Mouse (Mus musculus): ENCODE measurements at regions not wholly inside any gene's neighbourhood (a gene's known extent, or its start where the extent isn't known, plus 50 kb on each side); places are given as distances from the start of the nearest gene placed in this dataset.
"Not testable (repeated sequence)": the region's sequence is repeated elsewhere in the genome, so short reads cannot be mapped to it uniquely, and the experiment has no call there.

GRCm38 (mm10) chrX:12296264-12297053 is 136.3 kb upstream of the Bcor start:
- 0 out of 2 replicates have a peak, but pooled peaks cover 5% of the 10 kb centered on the region for H3K4me1 ChIP-seq
- no peak for ATAC-seq (ENCODE audit: insufficient number of reproducible peaks, low FRiP score, low TSS enrichment, low read depth)
- H3K27ac ChIP-seq (replicated peaks) = no peak overlapping the region
- H3K9me3 ChIP-seq (replicated peaks) = no peaks in the 10 kb centered on the region
- no peak overlapping the region for H3K4me3 ChIP-seq (replicated peaks)
- peaks cover 7% of the 10 kb centered on the region; the same call in 1 of the 2 replicates for H3K27me3 ChIP-seq
- no peaks in the 10 kb centered on the region for H3K36me3 ChIP-seq
- no peak overlapping the region for H3K4me2 ChIP-seq (replicated peaks)
- WGBS = 72% methylated on average over 9 of the region's 9 CpGs
- H3K9ac ChIP-seq = no peak overlapping the region

GRCm38 (mm10) chrX:12298609-12299008 is 138.5 kb upstream of the Bcor start:
- H3K4me1 ChIP-seq = 0 out of 2 replicates have a peak, but pooled peaks cover 5% of the 10 kb centered on the region
- H3K27ac ChIP-seq (replicated peaks) = no peak overlapping the region
- H3K4me2 ChIP-seq (replicated peaks) = no peak overlapping the region
- H3K9me3 ChIP-seq (replicated peaks) = no peaks in the 10 kb centered on the region
- no peaks in the 10 kb centered on the region for H3K36me3 ChIP-seq
- H3K9ac ChIP-seq = no peak overlapping the region
- WGBS = 80% methylated on average over 5 of the region's 5 CpGs
- H3K27me3 ChIP-seq = peaks cover 7% of the 10 kb centered on the region; the same call in 1 of the 2 replicates
- H3K4me3 ChIP-seq (replicated peaks) = no peak overlapping the region
- no peak for ATAC-seq (ENCODE audit: insufficient number of reproducible peaks, low FRiP score, low TSS enrichment, low read depth)

GRCm38 (mm10) chrX:12299236-12299635 is 139.1 kb upstream of the Bcor start:
- Histone ChIP-seq H3K36me3 (no peaks in the 10 kb centered on the region), H3K9ac (no peak overlapping the region), H3K9me3 (replicated peaks) (no peaks in the 10 kb centered on the region), H3K27ac (replicated peaks) (no peak overlapping the region), H3K4me3 (replicated peaks) (no peak overlapping the region), H3K27me3 (peaks cover 7% of the 10 kb centered on the region; the same call in 1 of the 2 replicates), H3K4me1 (0 out of 2 replicates have a peak, but pooled peaks cover 5% of the 10 kb centered on the region), H3K4me2 (replicated peaks) (no peak overlapping the region)
- 85% methylated on average over 11 of the region's 11 CpGs for WGBS
- ATAC-seq (ENCODE audit: insufficient number of reproducible peaks, low FRiP score, low TSS enrichment, low read depth) = no peak

GRCm38 (mm10) chrX:12304678-12305077 is 144.5 kb upstream of the Bcor start:
- Histone ChIP-seq H3K4me3 (replicated peaks) (no peak overlapping the region), H3K36me3 (no peaks in the 10 kb centered on the region), H3K9me3 (replicated peaks) (no peaks in the 10 kb centered on the region), H3K27me3 (peaks cover 7% of the 10 kb centered on the region; the same call in 1 of the 2 replicates), H3K4me2 (replicated peaks) (no peak overlapping the region), H3K27ac (replicated peaks) (no peak overlapping the region), H3K9ac (no peak overlapping the region), H3K4me1 (no peaks in the 10 kb centered on the region)
- ATAC-seq (ENCODE audit: insufficient number of reproducible peaks, low FRiP score, low TSS enrichment, low read depth) = no peak
- WGBS = 62% methylated on average over 5 of the region's 5 CpGs

- Histone ChIP-seq H3K9me3 (replicated peaks) (no peaks in the 10 kb centered on the region), H3K4me1 (no peaks in the 10 kb centered on the region), H3K27ac (replicated peaks) (no peak overlapping the region), H3K4me2 (replicated peaks) (no peak overlapping the region), H3K4me3 (replicated peaks) (no peak overlapping the region), H3K36me3 (no peaks in the 10 kb centered on the region), H3K27me3 (no peaks in the 10 kb centered on the region), H3K9ac (no peak overlapping the region)
- no peak for ATAC-seq (ENCODE audit: insufficient number of reproducible peaks, low FRiP score, low TSS enrichment, low read depth)
- WGBS = 57% methylated on average over 3 of the region's 3 CpGs
These were observed 146.8 kb upstream of the Bcor start for GRCm38 (mm10) chrX:12306940-12307339.

GRCm38 (mm10) chrX:12312534-12312933 is 152.4 kb upstream of the Bcor start:
- H3K4me1 ChIP-seq = no peaks in the 10 kb centered on the region
- H3K27me3 ChIP-seq = no peaks in the 10 kb centered on the region
- H3K4me2 ChIP-seq (replicated peaks) = no peak overlapping the region
- no peak for ATAC-seq (ENCODE audit: insufficient number of reproducible peaks, low FRiP score, low TSS enrichment, low read depth)
- H3K4me3 ChIP-seq (replicated peaks) = no peak overlapping the region
- H3K27ac ChIP-seq (replicated peaks) = no peak overlapping the region
- whole genome bisulfite sequencing = 73% methylated on average over 5 of the region's 5 CpGs
- H3K9ac ChIP-seq = no peak overlapping the region
- H3K9me3 ChIP-seq (replicated peaks) = no peaks in the 10 kb centered on the region
- no peaks in the 10 kb centered on the region for H3K36me3 ChIP-seq

- 85% methylated on average over 3 of the region's 3 CpGs for WGBS
- H3K36me3 ChIP-seq = no peaks in the 10 kb centered on the region
- no peaks in the 10 kb centered on the region for H3K9me3 ChIP-seq (replicated peaks)
- no peaks in the 10 kb centered on the region for H3K4me1 ChIP-seq
- H3K27ac ChIP-seq (replicated peaks) = no peak overlapping the region
- H3K9ac ChIP-seq = no peak overlapping the region
- H3K4me2 ChIP-seq (replicated peaks) = no peak overlapping the region
- ATAC-seq (ENCODE audit: insufficient number of reproducible peaks, low FRiP score, low TSS enrichment, low read depth) = no peak
- H3K27me3 ChIP-seq = no peaks in the 10 kb centered on the region
- no peak overlapping the region for H3K4me3 ChIP-seq (replicated peaks)
These were observed 155.5 kb upstream of the Bcor start for GRCm38 (mm10) chrX:12315658-12316057.

- H3K27ac ChIP-seq (replicated peaks) = not testable (repeated sequence)
- 84% methylated on average over 2 of the region's 2 CpGs for WGBS
These were observed 157.3 kb upstream of the Bcor start for GRCm38 (mm10) chrX:12317488-12317887.

GRCm38 (mm10) chrX:12318848-12319651 is 158.9 kb upstream of the Bcor start:
- H3K4me2 ChIP-seq (replicated peaks) = no peak overlapping the region
- ATAC-seq (ENCODE audit: insufficient number of reproducible peaks, low FRiP score, low TSS enrichment, low read depth) = no peak
- no peak overlapping the region for H3K9ac ChIP-seq
- no peaks in the 10 kb centered on the region for H3K4me1 ChIP-seq
- H3K27ac ChIP-seq (replicated peaks) = no peak overlapping the region
- H3K9me3 ChIP-seq (replicated peaks) = no peaks in the 10 kb centered on the region
- WGBS = 41% methylated on average over 4 of the region's 4 CpGs
- no peaks in the 10 kb centered on the region for H3K27me3 ChIP-seq
- no peaks in the 10 kb centered on the region for H3K36me3 ChIP-seq
- no peak overlapping the region for H3K4me3 ChIP-seq (replicated peaks)

More at GRCm38 (mm10) chrX:12317488-12317887, 157.3 kb upstream of the Bcor start:
- not testable (repeated sequence) for H3K9ac ChIP-seq; H3K4me1 ChIP-seq; H3K9me3 ChIP-seq (replicated peaks); H3K36me3 ChIP-seq; H3K4me2 ChIP-seq (replicated peaks); ATAC-seq (ENCODE audit: insufficient number of reproducible peaks, low FRiP score, low TSS enrichment, low read depth); H3K27me3 ChIP-seq; H3K4me3 ChIP-seq (replicated peaks)

- Histone ChIP-seq H3K36me3 (no peaks in the 10 kb centered on the region), H3K27me3 (no peaks in the 10 kb centered on the region), H3K4me1 (no peaks in the 10 kb centered on the region), H3K27ac (replicated peaks) (no peak overlapping the region), H3K4me3 (replicated peaks) (no peak overlapping the region), H3K9me3 (replicated peaks) (no peaks in the 10 kb centered on the region), H3K4me2 (replicated peaks) (no peak overlapping the region), H3K9ac (no peak overlapping the region)
- 79% methylated on average over 1 of the region's 1 CpGs for WGBS
- ATAC-seq (ENCODE audit: insufficient number of reproducible peaks, low FRiP score, low TSS enrichment, low read depth) = no peak
These were observed 162.3 kb upstream of the Bcor start for GRCm38 (mm10) chrX:12322453-12322852.

GRCm38 (mm10) chrX:12323268-12323667 is 163.1 kb upstream of the Bcor start:
- Histone ChIP-seq H3K27me3 (no peaks in the 10 kb centered on the region), H3K9ac (no peak overlapping the region), H3K9me3 (replicated peaks) (no peaks in the 10 kb centered on the region), H3K4me2 (replicated peaks) (no peak overlapping the region), H3K36me3 (no peaks in the 10 kb centered on the region), H3K4me1 (no peaks in the 10 kb centered on the region), H3K4me3 (replicated peaks) (no peak overlapping the region), H3K27ac (replicated peaks) (no peak overlapping the region)
- 94% methylated on average over 3 of the region's 3 CpGs for WGBS
- ATAC-seq (ENCODE audit: insufficient number of reproducible peaks, low FRiP score, low TSS enrichment, low read depth) = no peak

Data from embryonic facial prominence, embryonic 15.5 days (tissue).